Mouse (Mus musculus): ENCODE measurements around the gene Pik3r5. TPM values are rescaled to one million over a fixed set of nuclear protein-coding genes. Genes with fewer than 3 reads are reported as not detected.
A peak's percentile ranks its signal among the peaks of the same experiment; 100 is the strongest.

The Pik3r5 gene
- total and polyA plus RNA-seq, 3 experiments = 3.5 to 9.4 (median 5.7) TPM

DNA sequence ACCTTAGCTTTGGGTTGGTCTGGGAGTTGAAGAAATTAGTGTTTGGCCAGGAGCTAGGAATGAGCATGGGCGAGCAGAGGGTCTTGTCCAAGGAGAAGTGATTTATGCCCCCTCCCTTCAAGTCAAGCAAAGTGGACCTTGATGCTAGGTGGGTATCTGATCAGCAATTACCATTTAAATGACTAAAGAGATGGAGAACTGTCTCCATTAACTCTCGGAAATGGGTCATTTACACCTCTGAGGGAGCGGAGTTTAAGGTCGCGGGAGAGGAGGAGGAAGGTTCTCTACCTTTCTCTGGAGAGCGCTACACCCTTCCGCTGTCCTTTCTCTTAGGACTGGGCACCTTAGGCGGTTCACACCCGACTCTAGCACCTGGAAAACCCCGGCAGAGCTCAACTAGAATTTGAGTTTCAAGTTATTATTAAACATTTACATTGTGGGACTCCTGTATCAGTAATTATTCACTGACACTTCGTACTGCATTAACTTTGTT lies 31.1 kb upstream of the Pik3r5 start, which contains the start of gene Ntn1:
Ntn1 (minus strand) TSS at position 97 of the 493 bp plus-strand sequence.
- H3K36me3 ChIP-seq (replicated peaks in 1 of 2; ENCODE audit: control insufficient read depth in 1 of 2, insufficient read depth in 1 of 2, low read length in 1 of 2) = no peaks in the 10 kb centered on the region
- DNase-seq (ENCODE audit: extremely low read depth) = no peak
- H3K9ac ChIP-seq (ENCODE audit: insufficient read depth, low read depth) = no peak within 1 kb of the TSS
- H3K4me2 ChIP-seq (ENCODE audit: insufficient read depth, low read depth, poor library complexity, severe bottlenecking) = no peak within 1 kb of the TSS; the same call in none of the 2 replicates
- dilution Hi-C loops (cut with MboI; ENCODE audit: extremely low pct_ligation_motif_present, extremely low pct_unique_long_range_greater_than_20kb, low sequenced_read_pairs) (no loop called here), in situ Hi-C loops (cut with MboI; ENCODE audit: low pct_ligation_motif_present, low pct_unique_long_range_greater_than_20kb, low sequenced_read_pairs) (loop anchor here (5.0 kb wide), 1 partner anchor 178 kb away; no protein-coding TSS in a partner anchor)
- TF ChIP-seq KAT2A (IDR thresholded peaks at IDR 0.05; ENCODE audit: insufficient replicate concordance, low read length) = no peak
- TF ChIP-seq NRF1 (IDR thresholded peaks at IDR 0.05; ENCODE audit: low read depth, low read length) = no peak
- no peak for TF ChIP-seq ZNF384 (IDR thresholded peaks at IDR 0.05; ENCODE audit: low read depth, low read length)
- TF ChIP-seq USF1 (IDR thresholded peaks at IDR 0.05; ENCODE audit: low read depth, low read length) = no peak
- no peak for TF ChIP-seq BHLHE40 (IDR thresholded peaks at IDR 0.05; ENCODE audit: low read depth, low read length)
- no peaks in the 10 kb centered on the region for H3K79me2 ChIP-seq (replicated peaks; ENCODE audit: control insufficient read depth, extremely low read depth, insufficient read depth, poor library complexity, severe bottlenecking)
- H3K9me3 ChIP-seq (replicated peaks; ENCODE audit: low read length) = no peaks in the 10 kb centered on the region
- H3K4me3 ChIP-seq (replicated peaks in 1 of 3; ENCODE audit: low read depth in 2 of 3, low read length in 2 of 3, poor library complexity in 1 of 3) = no peak within 1 kb of the TSS
- H3K4me1 ChIP-seq (ENCODE audit: control insufficient read depth in 1 of 2, insufficient read depth in 2 of 2) = peaks cover 0 to 2% of the 10 kb centered on the region in 2 experiments; a peak in 1 of 4 replicates
- peaks cover 5% of the 10 kb centered on the region for H3K27me3 ChIP-seq (replicated peaks)
- no peak within 1 kb of the TSS for H3K27ac ChIP-seq (ENCODE audit: insufficient read depth, low read depth)

DNA sequence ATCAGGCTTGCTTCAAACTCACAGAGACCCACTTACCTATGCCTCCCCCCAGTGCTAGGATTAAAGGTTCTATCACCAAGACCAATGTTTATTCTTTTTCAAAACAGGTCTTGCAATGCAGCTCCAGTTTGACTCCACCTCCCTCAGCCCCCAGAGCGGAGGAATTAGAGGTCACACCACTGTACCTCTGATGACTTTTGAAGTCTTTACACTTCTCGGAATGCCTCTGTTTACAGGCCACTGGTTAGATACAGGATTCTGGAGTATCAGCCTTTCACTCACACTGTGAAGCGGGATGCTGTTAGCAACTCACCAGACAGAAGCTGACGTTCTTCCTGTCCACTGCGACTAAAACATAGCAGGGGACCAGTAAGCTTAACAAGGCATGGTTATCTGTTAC lies 30.5 kb upstream of the Pik3r5 start:
- in situ Hi-C loops (cut with MboI; ENCODE audit: low pct_ligation_motif_present, low pct_unique_long_range_greater_than_20kb, low sequenced_read_pairs) (loop anchor here (5.0 kb wide), 1 partner anchor 179 kb away; no protein-coding TSS in a partner anchor), dilution Hi-C loops (cut with MboI; ENCODE audit: extremely low pct_ligation_motif_present, extremely low pct_unique_long_range_greater_than_20kb, low sequenced_read_pairs) (no loop called here)
- Histone ChIP-seq H3K4me1 (ENCODE audit: control insufficient read depth in 1 of 2, insufficient read depth in 2 of 2) (peaks cover 0 to 2% of the 10 kb centered on the region in 2 experiments; a peak in 1 of 4 replicates), H3K9me3 (replicated peaks; ENCODE audit: low read length) (no peaks in the 10 kb centered on the region), H3K36me3 (replicated peaks in 1 of 2; ENCODE audit: control insufficient read depth in 1 of 2, insufficient read depth in 1 of 2, low read length in 1 of 2) (no peaks in the 10 kb centered on the region), H3K27me3 (replicated peaks) (peaks cover 5% of the 10 kb centered on the region), H3K79me2 (replicated peaks; ENCODE audit: control insufficient read depth, extremely low read depth, insufficient read depth, poor library complexity, severe bottlenecking) (no peaks in the 10 kb centered on the region), H3K9ac (ENCODE audit: insufficient read depth, low read depth) (no peak overlapping the region), H3K27ac (ENCODE audit: insufficient read depth, low read depth) (no peak overlapping the region), H3K4me3 (replicated peaks in 1 of 3; ENCODE audit: low read depth in 2 of 3, low read length in 2 of 3, poor library complexity in 1 of 3) (no peak overlapping the region), H3K4me2 (ENCODE audit: insufficient read depth, low read depth, poor library complexity, severe bottlenecking) (no peak overlapping the region)
- DNase-seq (ENCODE audit: extremely low read depth) = no peak
- TF ChIP-seq RAD21 (IDR thresholded peaks at IDR 0.05; ENCODE audit: low read depth, low read length) (no peak), USF1 (IDR thresholded peaks at IDR 0.05; ENCODE audit: low read depth, low read length) (no peak), MEF2A (IDR thresholded peaks at IDR 0.05; ENCODE audit: borderline replicate concordance, low read depth, low read length) (no peak), E2F4 (IDR thresholded peaks at IDR 0.05; ENCODE audit: insufficient replicate concordance, low read depth, low read length) (no peak), MXI1 (IDR thresholded peaks at IDR 0.05; ENCODE audit: low read depth, low read length) (no peak), ZNF384 (IDR thresholded peaks at IDR 0.05; ENCODE audit: low read depth, low read length) (no peak), TBP (conservative IDR thresholded peaks at IDR 0.05; ENCODE audit: low read depth, low read length) (no peak)

- DNase-seq (ENCODE audit: extremely low read depth) = peak; percentile 69
- Histone ChIP-seq H3K27ac (ENCODE audit: insufficient read depth, low read depth) (no peak overlapping the region), H3K79me2 (replicated peaks; ENCODE audit: control insufficient read depth, extremely low read depth, insufficient read depth, poor library complexity, severe bottlenecking) (no peaks in the 10 kb centered on the region), H3K9me3 (replicated peaks; ENCODE audit: low read length) (no peaks in the 10 kb centered on the region), H3K27me3 (replicated peaks) (no peaks in the 10 kb centered on the region), H3K9ac (ENCODE audit: insufficient read depth, low read depth) (no peak overlapping the region), H3K4me2 (ENCODE audit: insufficient read depth, low read depth, poor library complexity, severe bottlenecking) (no peak overlapping the region), H3K36me3 (replicated peaks in 1 of 2; ENCODE audit: control insufficient read depth in 1 of 2, insufficient read depth in 1 of 2, low read length in 1 of 2) (no peaks in the 10 kb centered on the region), H3K4me1 (ENCODE audit: control insufficient read depth in 1 of 2, insufficient read depth in 2 of 2) (peaks cover 0 to 11% of the 10 kb centered on the region in 2 experiments; a peak in 2 of 4 replicates), H3K4me3 (replicated peaks in 1 of 3; ENCODE audit: low read depth in 2 of 3, low read length in 2 of 3, poor library complexity in 1 of 3) (no peak overlapping the region)
- in situ Hi-C loops (cut with MboI; ENCODE audit: low pct_ligation_motif_present, low pct_unique_long_range_greater_than_20kb, low sequenced_read_pairs) = loop anchor here (5.0 kb wide), 1 partner anchor 182 kb away; no protein-coding TSS in a partner anchor
- dilution Hi-C loops (cut with MboI; ENCODE audit: extremely low pct_ligation_motif_present, extremely low pct_unique_long_range_greater_than_20kb, low sequenced_read_pairs) = no loop called here
- TF ChIP-seq MAX (IDR thresholded peaks at IDR 0.05; ENCODE audit: low read length) = peak; percentile 62
- 0 out of 2 replicates have a peak, but pooled peaks have one; percentile 7 for TF ChIP-seq ZNF384 (IDR thresholded peaks at IDR 0.05; ENCODE audit: low read depth, low read length)
- no peak for TF ChIP-seq JUN (IDR thresholded peaks at IDR 0.05; ENCODE audit: insufficient read depth, low read depth, low read length)
- 0 out of 2 replicates have a peak, but pooled peaks have one; percentile 42 for TF ChIP-seq RCOR1 (conservative IDR thresholded peaks at IDR 0.05; ENCODE audit: low read depth, low read length)
- 0 out of 2 replicates have a peak, but pooled peaks have one; percentile 25 for TF ChIP-seq JUND (conservative IDR thresholded peaks at IDR 0.05; ENCODE audit: low read depth, low read length)
- peak; percentile 56 for TF ChIP-seq SIN3A (IDR thresholded peaks at IDR 0.05; ENCODE audit: low read length)
- TF ChIP-seq MEF2A (IDR thresholded peaks at IDR 0.05; ENCODE audit: borderline replicate concordance, low read depth, low read length) = no peak
- TF ChIP-seq HCFC1 (IDR thresholded peaks at IDR 0.05; ENCODE audit: low read depth, low read length) = peak; percentile 38
- TF ChIP-seq KAT2A (IDR thresholded peaks at IDR 0.05; ENCODE audit: insufficient replicate concordance, low read length) = 0 out of 2 replicates have a peak, but pooled peaks have one; percentile 40
- TF ChIP-seq EP300 (IDR thresholded peaks at IDR 0.05; ENCODE audit: low read length) = no peak
- TF ChIP-seq NELFE (IDR thresholded peaks at IDR 0.05; ENCODE audit: low read depth, low read length) = peak; percentile 46; the same call in 1 of the 2 replicates
- no peak for TF ChIP-seq ZMIZ1 (IDR thresholded peaks at IDR 0.05; ENCODE audit: low read depth, low read length)
- TF ChIP-seq ZC3H11A (IDR thresholded peaks at IDR 0.05; ENCODE audit: low read depth, low read length) = peak; percentile 28
- no peak for TF ChIP-seq PAX5 (IDR thresholded peaks at IDR 0.05; ENCODE audit: low read length)
- TF ChIP-seq USF2 (conservative IDR thresholded peaks at IDR 0.05; ENCODE audit: low read depth, low read length) = no peak
- 0 out of 2 replicates have a peak, but pooled peaks have one; percentile 21 for TF ChIP-seq TCF12 (IDR thresholded peaks at IDR 0.05; ENCODE audit: low read depth, low read length)
These were observed 27.7 kb upstream of the Pik3r5 start for GRCm38 (mm10) chr11:68404185-68404584.

Measured in CH12.LX (cell line).